Mouse (Mus musculus): ENCODE results near the gene Reps2. TPM values are rescaled to one million over a fixed set of nuclear protein-coding genes. Genes with fewer than 3 reads are reported as not detected.

Reps2 gene
- total RNA-seq, 2 experiments from 2014 or later, result 1.3 to 3.0 TPM

- intact Hi-C loops (cut with DNase I), result no loop called here
- DNase-seq, result no peak
These were observed 280.2 kb downstream of the Reps2 start for GRCm38 (mm10) chrX:162363206-162363605.

Other genes with a start within 250 kb of the Reps2 start
- gene Rbbp7, start 116.8 kb upstream of the Reps2 start, total RNA-seq (2021), result 100 to 1,000 TPM; 167 to 169 TPM
- 1 to 10 TPM; 7.9 to 8.5 TPM for gene Txlng, start 185.8 kb upstream of the Reps2 start, total RNA-seq (2021)
- gene Syap1, start 244.8 kb upstream of the Reps2 start, total RNA-seq (2021), result 10 to 100 TPM; 32.1 to 32.8 TPM

All from heart, postnatal 14 days (tissue).